Mouse (Mus musculus) left cerebral cortex, adult 2 months (tissue): ENCODE measurements around the gene Kcnj13. TPM values are rescaled to one million over a fixed set of nuclear protein-coding genes. Genes with fewer than 3 reads are reported as not detected.
A peak's percentile ranks its signal among the peaks of the same experiment; 100 is the strongest.

ENCODE experiments used
- DNase-seq, 2 experiments: peaks; one replicate each; pipeline ENCODE4 v3.0.0; 2021 to 2022; ENCODE audit warnings: low spot score in 2 of 2, mixed read lengths in 1 of 2; ENCODE audit errors: extremely low spot score in 1 of 2
- H3K27ac ChIP-seq: fragments of 200-600 bp; 2 replicates; pipeline ENCODE4 v1.8.1; 2022
- H3K4me3 ChIP-seq: fragments of 200-600 bp; 2 replicates; pipeline ENCODE4 v1.8.1; 2022
- CTCF ChIP-seq: fragments of 200-600 bp; IDR thresholded peaks from 2 replicates; pipeline ENCODE4 v1.8.1; 2022; ENCODE audit warnings: antibody characterized with exemption, mild to moderate bottlenecking, moderate library complexity
- intact Hi-C: fragments of 180-260 bp; cut with DNase I; formaldehyde crosslinking; loops from one replicate; pipeline ENCODE4 v1.15.1; 2025
- long read RNA-seq, 2 experiments: library from polyadenylated mRNA; stranded (forward); transcript quantifications; one replicate each; pipeline ENCODE4 v2.0.0; 2021; ENCODE audit warnings: borderline mapping rate in 2 of 2
- total RNA-seq, 2 experiments: library from RNA; stranded (reverse); gene quantifications; 2 replicates each; pipeline ENCODE4 v1.2.3; 2021

The Kcnj13 gene
- total RNA-seq = 1 to 10 TPM; 2.3 to 5.3 TPM
- long read RNA-seq, experiment 1, transcript Kcnj13-201 (3 exons, 1,270 nt) = major isoform, 6 of 9 reads
- long read RNA-seq, experiment 1, partial matches to known transcripts = 2 of 9 reads
- long read RNA-seq, experiment 1, other reads (novel, unspliced or antisense) = 1 of 9 reads
- long read RNA-seq, experiment 2, partial matches to known transcripts = 0 of 2 reads
- long read RNA-seq, experiment 2, other reads (novel, unspliced or antisense) = 0 of 2 reads

GRCm38 (mm10) chr1:87394594-87394993 lies at the start of gene Kcnj13:
Kcnj13 (minus strand) TSS chr1:87394729.
- H3K4me3 ChIP-seq = no peak within 1 kb of the TSS
- no peak for TF ChIP-seq CTCF
- DNase-seq = no peak
- no peak within 1 kb of the TSS for H3K27ac ChIP-seq
- intact Hi-C loops = no loop called here

- TF ChIP-seq CTCF = no peak
- intact Hi-C loops = no loop called here
- no peak for DNase-seq
- no peak overlapping the region for H3K27ac ChIP-seq
- no peak overlapping the region for H3K4me3 ChIP-seq
Observed at GRCm38 (mm10) chr1:87436583-87436982, 42.1 kb upstream of the Kcnj13 start.

- intact Hi-C loops = no loop called here
- Histone ChIP-seq H3K4me3 (no peak overlapping the region), H3K27ac (no peak overlapping the region)
- TF ChIP-seq CTCF = no peak
- no peak for DNase-seq
Observed at GRCm38 (mm10) chr1:87435125-87435524, 40.6 kb upstream of the Kcnj13 start.

- intact Hi-C loops = no loop called here
- Histone ChIP-seq H3K27ac (no peak overlapping the region), H3K4me3 (no peak overlapping the region)
- TF ChIP-seq CTCF = peak; percentile 84
- no peak for DNase-seq
Observed at GRCm38 (mm10) chr1:87418733-87419132, 24.2 kb upstream of the Kcnj13 start.

- Histone ChIP-seq H3K4me3 (no peak overlapping the region), H3K27ac (no peak overlapping the region)
- no peak for DNase-seq
- no peak for TF ChIP-seq CTCF
- intact Hi-C loops = no loop called here
Observed at GRCm38 (mm10) chr1:87409380-87409779, 14.9 kb upstream of the Kcnj13 start.

GRCm38 (mm10) chr1:87406012-87406411 lies 11.5 kb upstream of the Kcnj13 start:
- no peak for DNase-seq
- Histone ChIP-seq H3K27ac (no peak overlapping the region), H3K4me3 (no peak overlapping the region)
- intact Hi-C loops = no loop called here
- no peak for TF ChIP-seq CTCF

- no peak for DNase-seq
- H3K4me3 ChIP-seq = no peak overlapping the region
- TF ChIP-seq CTCF = no peak
- intact Hi-C loops = no loop called here
- no peak overlapping the region for H3K27ac ChIP-seq
Observed at GRCm38 (mm10) chr1:87404710-87405109, 10.2 kb upstream of the Kcnj13 start.

- DNase-seq = no peak
- TF ChIP-seq CTCF = no peak
- intact Hi-C loops = no loop called here
- Histone ChIP-seq H3K27ac (no peak overlapping the region), H3K4me3 (no peak overlapping the region)
Observed at GRCm38 (mm10) chr1:87396923-87397586, 2.5 kb upstream of the Kcnj13 start.

- TF ChIP-seq CTCF = no peak
- Histone ChIP-seq H3K27ac (no peak overlapping the region), H3K4me3 (no peak overlapping the region)
- intact Hi-C loops = no loop called here
- DNase-seq = no peak
Observed at GRCm38 (mm10) chr1:87393444-87394195, 909 bp downstream of the Kcnj13 start.

- H3K27ac ChIP-seq = no peak overlapping the region
- DNase-seq = no peak
- intact Hi-C loops = no loop called here
- no peak overlapping the region for H3K4me3 ChIP-seq
- TF ChIP-seq CTCF = no peak
Observed at GRCm38 (mm10) chr1:87386436-87387092, 8.0 kb downstream of the Kcnj13 start.

GRCm38 (mm10) chr1:87381152-87381551 lies 13.4 kb downstream of the Kcnj13 start:
- no peak for DNase-seq
- intact Hi-C loops = no loop called here
- TF ChIP-seq CTCF = no peak
- H3K27ac ChIP-seq = no peak overlapping the region
- H3K4me3 ChIP-seq = no peak overlapping the region

GRCm38 (mm10) chr1:87379919-87380318 lies 14.6 kb downstream of the Kcnj13 start:
- Histone ChIP-seq H3K27ac (no peak overlapping the region), H3K4me3 (no peak overlapping the region)
- no peak for DNase-seq
- TF ChIP-seq CTCF = peak; percentile 42
- intact Hi-C loops = no loop called here
